Mouse (Mus musculus) neural tube, embryonic 10.5 days (tissue): ENCODE results near the gene Cutc.

Source experiments
- DNase-seq: peaks from one replicate; pipeline ENCODE4 v3.0.0-alpha.2; 2017; ENCODE audit warnings: low spot score; ENCODE audit errors: extremely low spot score

Gene Cutc

DNA sequence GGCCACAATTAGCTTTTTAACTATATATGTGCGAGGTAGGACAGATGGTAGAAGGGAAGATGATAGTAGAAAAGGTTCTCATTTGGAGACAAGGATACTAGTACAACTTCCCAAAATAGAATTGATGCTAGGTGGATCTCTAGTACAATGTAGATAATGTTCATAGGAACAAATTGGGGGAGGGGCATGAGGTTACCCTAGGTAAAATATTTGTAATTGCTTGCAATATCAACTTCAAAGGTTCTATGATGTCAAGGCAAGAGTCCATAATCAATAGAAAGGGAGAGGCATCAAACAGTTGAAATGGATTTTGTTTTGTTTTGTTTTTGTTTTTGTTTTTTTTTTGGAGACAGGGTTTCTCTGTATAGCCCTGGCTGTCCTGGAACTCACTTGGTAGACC, 41.2 kb downstream of the Cutc start:
- no peak for DNase-seq

DNA sequence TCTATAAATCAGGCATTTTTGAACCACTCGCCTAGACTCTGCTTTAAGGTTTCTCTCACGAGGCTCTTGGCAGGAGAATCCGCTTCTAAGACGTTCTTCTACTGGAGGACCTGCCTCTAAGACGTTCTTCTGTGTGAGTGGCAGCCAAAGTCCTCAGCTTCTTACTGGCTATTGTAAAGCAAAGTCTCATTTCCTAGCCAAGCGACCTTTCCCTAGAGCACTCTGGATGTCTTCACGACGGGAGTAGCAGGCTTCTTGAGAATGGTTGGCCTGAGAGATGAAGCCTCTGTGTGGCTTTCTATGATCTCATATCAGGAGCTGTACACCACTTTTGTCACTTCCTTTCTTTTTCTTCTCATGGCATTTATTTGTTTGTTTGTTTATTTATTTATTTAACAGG, 42.7 kb downstream of the Cutc start:
- DNase-seq, result no peak

DNA sequence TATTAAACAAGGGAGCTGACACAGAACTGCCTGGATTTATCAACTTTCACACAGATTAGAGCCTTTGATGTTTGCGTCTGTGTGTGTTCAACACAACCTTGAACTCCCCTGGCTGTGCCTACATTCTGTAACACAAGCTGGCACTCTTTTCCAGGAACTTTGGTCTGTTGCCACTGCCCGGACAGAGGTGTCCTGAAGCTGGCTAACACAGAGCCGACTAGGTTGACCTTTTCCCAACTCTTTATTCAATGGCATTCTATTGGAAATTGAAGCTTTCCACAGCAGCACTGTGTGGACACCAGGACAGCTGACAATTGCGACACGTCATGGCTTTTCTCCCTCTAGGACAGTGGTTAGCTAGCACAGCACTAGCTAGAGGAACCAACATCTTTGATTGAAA, 44.4 kb downstream of the Cutc start:
- DNase-seq, result no peak

DNA sequence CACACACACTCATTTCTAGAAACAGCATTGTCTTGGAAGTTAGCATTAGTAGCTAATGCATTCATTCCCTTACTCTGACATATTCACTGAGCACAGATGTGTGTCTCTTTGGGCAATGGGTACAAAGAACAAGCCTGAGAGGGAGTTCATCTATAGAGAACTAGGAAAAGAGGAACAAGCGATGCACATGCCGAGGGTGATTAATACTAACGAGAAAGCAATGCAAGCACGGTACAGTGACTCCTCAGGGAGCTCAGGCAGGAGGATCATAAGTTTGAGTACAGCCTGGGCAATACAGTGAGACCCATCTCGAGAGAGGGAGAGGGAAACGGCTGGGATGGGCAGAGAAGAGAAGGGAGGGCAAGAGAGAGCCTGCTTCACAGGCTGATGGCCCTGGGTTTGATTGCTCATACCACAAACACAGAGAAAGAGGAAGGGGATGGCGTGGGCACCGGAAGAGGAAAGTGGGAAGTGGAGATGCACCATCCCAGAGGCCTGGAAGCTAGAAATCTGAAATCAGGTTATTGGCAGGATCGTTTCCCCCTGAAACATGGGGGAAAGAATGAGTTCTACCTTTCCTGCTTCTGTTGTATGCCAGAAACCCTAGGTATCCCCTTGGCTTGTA, 48.7 kb downstream of the Cutc start:
- no peak for DNase-seq

DNA sequence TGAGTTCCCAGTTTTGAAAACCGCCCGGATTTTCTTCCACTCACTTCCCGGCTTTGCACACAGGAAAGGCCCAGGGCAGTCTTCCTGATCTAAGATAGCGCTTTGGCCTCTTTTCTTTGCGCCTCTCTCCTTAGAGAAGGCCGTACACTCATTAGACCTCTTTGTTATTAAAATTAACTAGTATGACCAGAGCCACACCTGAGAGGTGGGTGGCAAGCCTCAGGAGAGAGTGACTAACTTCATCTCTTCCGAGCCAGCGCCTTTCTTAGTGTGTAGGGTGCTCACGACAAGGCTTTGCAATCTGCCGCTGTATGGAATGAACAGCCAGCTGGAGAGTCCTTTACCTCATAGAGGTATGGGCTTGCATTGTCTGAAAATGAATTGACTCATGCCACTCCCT, 51.1 kb downstream of the Cutc start:
- DNase-seq, result no peak

DNA sequence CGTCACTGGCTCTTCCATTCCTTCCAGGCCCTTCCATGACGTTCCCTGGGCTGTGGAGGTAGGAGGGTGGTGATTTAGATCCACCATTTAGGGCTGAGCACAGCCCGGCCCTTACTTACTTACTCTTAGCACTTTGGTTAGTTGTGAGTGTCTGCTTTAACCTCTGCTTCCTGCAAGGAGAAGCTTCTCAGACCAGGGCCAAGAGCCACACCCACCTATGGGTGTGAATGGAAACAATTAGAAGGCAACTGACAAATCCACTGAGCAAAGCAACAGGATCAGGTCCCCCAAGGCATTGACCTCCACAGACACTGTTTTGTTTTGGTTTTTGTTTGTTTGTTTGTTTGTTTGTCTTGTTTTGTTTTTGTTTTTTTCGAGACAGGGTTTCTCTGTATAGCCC, 56.5 kb downstream of the Cutc start:
- no peak for DNase-seq

DNA sequence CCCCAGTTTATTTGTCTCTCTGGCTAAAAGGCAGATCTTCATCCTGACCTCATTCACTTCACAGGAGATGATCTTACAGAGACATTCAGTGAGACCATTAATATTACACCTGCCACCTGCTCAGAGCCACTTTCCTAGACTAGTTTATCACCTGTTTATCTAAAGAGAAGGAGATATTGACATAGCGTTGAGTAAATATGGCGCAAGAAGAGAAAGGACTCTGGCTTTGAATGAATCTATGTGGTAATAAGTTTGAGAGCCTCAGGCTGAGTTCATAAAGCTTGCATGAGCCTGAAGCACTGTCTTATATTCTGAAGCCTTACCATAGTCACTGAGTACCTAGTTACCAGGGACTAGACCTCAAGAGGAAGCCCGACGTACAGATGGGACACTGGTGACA, 58.6 kb downstream of the Cutc start:
- no peak for DNase-seq

DNA sequence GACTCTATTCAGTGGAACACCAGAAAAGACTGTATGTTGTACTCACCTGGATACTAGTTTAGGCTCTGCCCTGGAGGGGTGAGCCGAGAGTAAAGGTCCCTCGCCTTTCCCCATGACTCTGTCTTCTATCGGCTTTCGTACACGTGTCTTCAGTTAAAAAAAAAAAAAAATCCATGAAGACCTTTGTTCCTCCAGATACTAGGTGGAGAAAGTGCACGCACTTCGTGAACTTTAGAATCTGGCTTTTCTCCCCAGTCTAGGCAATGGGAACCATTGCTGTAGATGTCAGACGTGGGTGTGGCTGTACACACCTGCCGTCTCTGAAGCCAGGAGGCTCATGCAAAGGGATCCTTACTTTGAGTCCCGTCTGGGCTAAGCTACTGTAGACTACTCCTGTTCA, 60.5 kb downstream of the Cutc start:
- no peak for DNase-seq

DNA sequence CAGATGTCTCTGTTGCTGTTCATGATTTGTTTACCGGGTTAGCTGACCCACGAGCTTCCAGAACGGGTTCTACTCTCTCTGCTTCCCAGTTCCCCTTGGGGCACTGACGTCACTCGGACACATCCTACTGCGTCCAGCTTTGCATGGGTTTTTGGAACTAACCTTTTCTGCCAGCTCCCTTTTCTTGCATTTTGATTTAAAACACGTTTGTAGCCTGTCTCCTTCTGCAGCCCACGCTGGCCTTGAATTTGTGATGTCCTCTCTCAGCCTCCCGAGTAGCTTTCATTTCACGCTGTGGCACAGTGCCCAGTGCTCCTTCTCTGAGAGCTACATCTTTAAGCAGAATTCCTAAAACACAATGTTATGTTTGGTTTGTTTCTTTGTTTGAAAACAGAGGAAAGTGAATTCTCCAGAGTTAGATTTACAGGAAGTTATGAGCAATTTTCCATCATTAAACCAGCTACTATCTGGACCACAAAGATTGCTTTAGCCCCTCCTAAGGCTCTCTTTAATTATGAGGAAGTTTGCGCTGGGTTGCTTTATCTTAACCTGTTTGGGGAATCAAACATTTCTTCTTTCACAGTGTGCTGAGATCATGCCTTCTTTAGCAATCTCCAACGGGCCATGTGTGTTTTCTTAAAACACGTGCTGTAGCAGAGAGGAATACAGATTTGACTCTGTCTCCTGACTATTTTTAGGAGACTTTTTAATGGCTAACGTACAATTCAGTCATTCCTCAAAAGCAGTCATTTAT, 63.0 kb downstream of the Cutc start:
- no peak for DNase-seq
